Mouse (Mus musculus): ENCODE results near the gene Ccdc96. TPM values are rescaled to one million over a fixed set of nuclear protein-coding genes. Genes with fewer than 3 reads are reported as not detected.

Gene Ccdc96
- total RNA-seq (2021): under 1 TPM; 0.20 to 0.42 TPM
- long read RNA-seq, experiment 1: 0 reads
- long read RNA-seq, experiment 2: 0 reads

GRCm38 (mm10) chr5:36484171-36484990 lies at the start of gene Ccdc96, which contains the start of gene Tada2b:
Ccdc96 (plus strand) TSS chr5:36484588.
Tada2b (minus strand) TSS chr5:36484285.
- peak; percentile 90 to 94 for DNase-seq (ENCODE audit: low spot score in 2 of 2)

- DNase-seq (ENCODE audit: low spot score in 2 of 2): no peak
Observed at GRCm38 (mm10) chr5:36436858-36437257, 47.5 kb upstream of the Ccdc96 start.

GRCm38 (mm10) chr5:36440741-36441140 lies 43.6 kb upstream of the Ccdc96 start:
- no peak for DNase-seq (ENCODE audit: low spot score in 2 of 2)

DNA sequence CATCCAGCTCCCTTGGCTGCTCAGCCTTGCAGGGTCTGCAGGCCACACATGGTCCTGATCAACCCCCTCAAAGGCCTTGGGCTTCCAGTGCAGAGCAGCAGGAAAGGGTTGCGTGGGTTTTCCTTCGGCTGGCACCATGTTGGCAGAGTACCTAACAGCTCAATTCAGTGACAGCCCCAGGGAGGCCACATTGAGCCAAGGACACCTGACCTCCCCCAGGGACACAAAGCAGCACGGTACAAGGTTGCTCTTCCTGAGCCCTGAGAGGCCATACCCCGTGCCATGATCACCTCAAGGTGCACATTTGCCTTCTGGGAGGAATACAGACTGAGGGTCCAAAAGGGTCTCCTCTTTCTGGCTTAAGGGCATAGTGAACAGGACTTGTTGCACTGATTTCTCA lies 39.8 kb upstream of the Ccdc96 start:
- DNase-seq (ENCODE audit: low spot score in 2 of 2): no peak

DNA sequence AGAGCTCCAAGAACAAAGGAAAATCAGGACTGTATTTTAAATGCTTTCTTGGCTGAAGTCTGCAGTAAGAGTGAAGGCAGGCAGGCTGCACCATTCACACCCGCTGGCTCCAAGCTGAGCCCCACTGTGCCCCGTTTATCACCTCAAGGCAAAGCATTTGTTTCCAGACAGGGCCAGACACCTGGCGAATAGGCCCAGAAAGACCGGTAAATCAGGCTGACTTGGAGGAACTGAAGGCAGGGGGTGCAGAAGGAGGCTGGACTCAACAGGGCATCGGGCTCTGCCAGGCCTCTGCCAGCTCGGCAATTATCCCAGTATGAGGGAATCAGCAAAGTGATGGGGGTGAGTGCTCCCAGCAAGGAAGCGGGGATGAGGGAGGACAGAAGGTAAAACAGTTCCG lies 39.4 kb upstream of the Ccdc96 start:
- no peak for DNase-seq (ENCODE audit: low spot score in 2 of 2)

- DNase-seq (ENCODE audit: low spot score in 2 of 2): no peak
Observed at GRCm38 (mm10) chr5:36446166-36446890, 38.1 kb upstream of the Ccdc96 start.

DNA sequence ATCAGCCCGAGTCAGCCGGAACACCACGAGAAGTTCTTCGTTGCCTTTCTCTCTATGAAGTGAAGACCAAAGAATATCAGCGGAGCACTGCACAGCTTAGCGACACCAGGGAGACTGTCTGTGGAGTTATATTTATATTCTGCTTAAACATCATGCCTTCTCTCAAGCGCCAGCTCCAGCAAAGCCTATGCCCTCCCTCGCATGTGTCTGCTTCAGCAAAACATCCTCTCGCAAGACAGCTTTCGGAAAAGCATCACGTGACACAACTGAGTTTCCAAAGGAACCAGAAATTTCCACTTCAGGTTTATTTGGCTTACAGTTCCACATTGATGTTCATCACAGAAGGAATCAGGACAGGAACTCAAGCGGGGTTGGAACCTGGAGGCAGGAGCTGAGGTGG lies 36.5 kb upstream of the Ccdc96 start:
- no peak for DNase-seq (ENCODE audit: low spot score in 2 of 2)

GRCm38 (mm10) chr5:36449710-36450358 lies 34.6 kb upstream of the Ccdc96 start:
- no peak for DNase-seq (ENCODE audit: low spot score in 2 of 2)

- DNase-seq (ENCODE audit: low spot score in 2 of 2): no peak
Observed at GRCm38 (mm10) chr5:36451119-36451518, 33.3 kb upstream of the Ccdc96 start.

DNA sequence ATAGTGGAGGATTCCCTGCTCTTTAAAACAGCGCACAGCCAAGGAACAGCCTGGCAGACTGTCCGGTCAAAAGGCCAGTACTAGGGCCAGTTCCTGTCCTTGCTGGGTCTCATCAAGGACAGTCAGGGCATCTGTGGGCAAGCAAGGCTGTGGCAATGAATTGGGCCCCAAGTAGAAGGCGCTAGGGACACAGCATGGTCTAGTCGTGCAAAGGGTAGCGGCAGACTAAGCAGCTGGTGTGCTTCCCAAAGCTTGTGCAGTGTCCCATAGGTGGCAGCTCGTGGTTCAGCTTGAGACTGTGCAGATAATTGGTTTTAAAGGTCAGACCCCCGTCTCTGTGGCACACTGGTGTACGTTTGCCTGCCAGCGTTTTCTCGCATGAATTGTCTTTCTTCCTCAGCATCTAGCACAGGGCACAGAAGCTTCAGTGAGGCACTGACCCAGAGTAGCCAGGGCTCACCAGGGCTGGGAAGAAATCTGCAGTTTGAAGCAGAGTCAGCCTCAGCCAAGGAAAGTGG lies 32.5 kb upstream of the Ccdc96 start:
- no peak for DNase-seq (ENCODE audit: low spot score in 2 of 2)

- DNase-seq (ENCODE audit: low spot score in 2 of 2): no peak
Observed at GRCm38 (mm10) chr5:36452821-36453220, 31.6 kb upstream of the Ccdc96 start.

DNA sequence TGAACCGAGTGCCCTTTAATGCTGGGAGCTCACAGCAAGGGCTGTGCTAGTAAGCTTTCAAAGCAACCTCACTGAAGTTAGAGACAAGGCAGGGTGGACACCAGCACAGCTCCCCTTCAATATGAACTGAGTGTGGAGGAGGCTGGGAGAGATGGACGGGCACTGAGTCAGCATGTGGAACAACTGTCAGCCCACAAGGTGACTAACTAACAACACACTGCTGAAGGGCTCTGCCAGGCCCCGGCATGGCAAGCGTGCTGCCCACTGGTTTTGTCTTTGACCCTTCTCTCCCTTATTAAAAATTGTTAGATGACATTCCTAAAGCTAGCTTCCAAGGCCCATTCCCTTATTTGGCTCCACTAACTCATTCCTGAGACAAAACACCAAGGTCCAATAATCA lies 26.7 kb upstream of the Ccdc96 start:
- DNase-seq (ENCODE audit: low spot score in 2 of 2): no peak

DNA sequence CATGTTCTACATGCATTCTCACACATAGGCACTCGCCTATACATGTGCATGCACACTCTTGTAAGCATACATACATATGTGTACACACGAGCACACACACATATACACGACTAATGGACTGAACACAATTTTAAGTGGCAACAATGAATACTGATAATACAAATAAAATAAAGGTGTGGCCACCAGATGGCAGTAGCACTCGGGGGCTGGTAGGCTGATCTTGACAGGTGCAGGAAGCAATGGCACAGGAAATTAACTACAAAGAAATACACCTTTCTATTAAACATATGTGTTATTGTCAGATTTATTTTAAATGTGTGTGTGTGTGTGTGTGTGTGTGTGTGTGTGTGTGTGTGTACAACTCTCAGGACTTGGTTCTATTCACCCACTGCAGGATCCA lies 25.5 kb upstream of the Ccdc96 start:
- DNase-seq (ENCODE audit: low spot score in 2 of 2): no peak

GRCm38 (mm10) chr5:36460712-36461111 lies 23.7 kb upstream of the Ccdc96 start:
- no peak for DNase-seq (ENCODE audit: low spot score in 2 of 2)

DNA sequence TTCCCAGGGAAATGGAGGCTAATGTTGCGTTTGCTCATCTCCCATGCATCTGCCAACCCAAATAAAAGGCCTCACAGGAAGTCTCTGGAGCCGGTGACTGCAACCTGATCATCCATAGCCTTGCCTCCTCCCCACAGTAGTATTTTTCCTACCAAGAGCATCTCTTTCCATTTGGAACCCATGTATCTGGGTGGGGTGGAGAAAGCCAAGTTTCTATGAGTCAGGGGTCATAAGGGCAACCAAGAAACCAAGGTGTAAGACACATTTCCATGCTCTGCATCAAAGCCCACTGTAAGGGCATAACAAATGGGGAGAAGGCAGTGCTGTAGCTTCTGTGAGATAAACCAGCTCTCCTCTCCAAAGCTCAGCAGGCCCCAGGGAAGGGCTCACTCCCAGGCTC lies 23.2 kb upstream of the Ccdc96 start:
- no peak for DNase-seq (ENCODE audit: low spot score in 2 of 2)

DNA sequence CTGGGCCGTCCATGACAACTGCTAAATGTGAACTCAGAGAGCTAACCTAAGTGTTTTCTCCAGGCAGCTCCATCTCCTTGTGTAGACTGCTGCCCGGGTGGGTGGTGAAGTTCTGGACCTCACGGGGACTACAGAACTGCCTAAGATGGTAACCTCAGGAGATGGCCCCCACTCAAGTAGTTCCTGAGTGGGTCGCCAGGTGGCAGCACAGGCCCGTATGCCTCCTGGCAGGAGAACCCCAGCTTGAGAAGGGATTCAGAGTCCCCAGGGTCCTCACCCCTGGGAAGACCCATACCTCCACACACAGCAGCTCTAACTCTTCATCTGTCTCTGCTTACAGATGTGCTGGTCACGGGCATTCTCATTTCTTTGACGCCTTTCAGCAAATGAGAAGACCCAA lies 21.6 kb upstream of the Ccdc96 start:
- DNase-seq (ENCODE audit: low spot score in 2 of 2): peak; percentile 46 to 63

- DNase-seq (ENCODE audit: low spot score in 2 of 2): no peak
Observed at GRCm38 (mm10) chr5:36463391-36463790, 21.0 kb upstream of the Ccdc96 start.

DNA sequence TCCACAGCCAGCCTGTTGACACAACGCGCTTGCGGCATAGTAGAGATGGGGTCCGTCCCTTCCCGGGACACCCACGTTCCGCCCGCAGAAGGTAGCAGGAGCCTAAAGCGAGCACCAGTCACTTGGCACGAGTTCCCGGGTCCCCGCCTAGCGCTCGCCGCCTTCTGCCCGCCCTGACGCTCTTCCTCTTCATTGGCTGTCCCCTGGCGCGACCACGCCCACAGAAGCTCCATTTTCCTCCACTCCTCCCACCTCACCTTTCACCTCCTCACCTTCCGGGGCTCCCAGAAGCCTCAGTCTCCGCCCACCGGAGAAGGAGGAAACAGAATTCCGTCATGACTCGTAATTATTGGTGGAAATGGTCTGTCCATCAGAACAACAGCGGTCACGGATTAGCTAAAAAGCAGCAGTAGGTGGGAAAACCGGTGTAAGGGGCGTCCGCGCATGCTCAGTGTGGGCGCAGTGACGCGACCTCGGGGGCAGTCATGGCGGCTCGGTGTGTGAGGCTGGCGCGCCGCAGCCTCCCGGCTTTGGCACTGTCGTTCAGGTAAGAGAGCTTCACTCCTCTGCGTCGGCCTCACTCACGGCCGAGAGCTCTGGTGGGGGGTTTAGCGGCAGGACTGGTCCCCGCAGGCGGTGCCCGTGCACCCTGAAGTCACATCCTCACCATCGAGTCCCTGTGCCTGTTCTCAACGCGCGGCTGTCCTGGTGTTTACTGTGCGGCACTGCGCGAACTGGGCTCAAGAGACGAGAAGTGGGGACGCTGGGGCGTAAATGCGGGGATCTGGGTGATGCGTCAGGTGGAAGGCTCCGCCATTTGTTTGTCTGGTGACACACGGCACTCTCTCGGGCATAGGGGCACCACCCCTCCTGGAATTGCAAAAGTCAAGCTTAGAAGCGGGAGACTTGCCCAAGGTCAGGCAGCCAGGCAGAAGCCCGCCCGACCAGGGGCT lies 19.4 kb upstream of the Ccdc96 start, which contains the start of gene Grpel1:
Gene Grpel1 (plus strand): TSS at position 290 of the 953 bp plus-strand sequence.
- DNase-seq (ENCODE audit: low spot score in 2 of 2): peak; percentile 93 to 94

DNA sequence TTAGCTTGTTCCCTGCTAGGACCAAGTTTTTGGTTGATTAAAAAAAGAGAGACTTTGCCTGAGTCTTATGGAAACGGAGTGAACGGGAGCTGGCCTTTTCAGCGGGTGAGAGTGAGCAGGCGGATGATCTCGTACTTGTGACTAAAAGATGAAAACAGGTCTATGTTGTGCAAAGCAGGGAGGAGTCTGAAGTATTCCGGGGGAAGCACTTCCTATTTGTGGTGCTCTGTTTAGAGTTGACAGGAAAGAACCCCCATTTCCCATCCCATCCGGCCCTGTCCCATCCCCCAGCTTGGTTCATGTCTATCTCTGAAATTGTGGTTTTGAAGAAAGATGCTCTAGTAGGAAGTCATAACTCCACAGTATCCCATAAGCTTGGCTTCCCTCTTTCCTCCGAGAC lies 18.5 kb upstream of the Ccdc96 start:
- DNase-seq (ENCODE audit: low spot score in 2 of 2): no peak

DNA sequence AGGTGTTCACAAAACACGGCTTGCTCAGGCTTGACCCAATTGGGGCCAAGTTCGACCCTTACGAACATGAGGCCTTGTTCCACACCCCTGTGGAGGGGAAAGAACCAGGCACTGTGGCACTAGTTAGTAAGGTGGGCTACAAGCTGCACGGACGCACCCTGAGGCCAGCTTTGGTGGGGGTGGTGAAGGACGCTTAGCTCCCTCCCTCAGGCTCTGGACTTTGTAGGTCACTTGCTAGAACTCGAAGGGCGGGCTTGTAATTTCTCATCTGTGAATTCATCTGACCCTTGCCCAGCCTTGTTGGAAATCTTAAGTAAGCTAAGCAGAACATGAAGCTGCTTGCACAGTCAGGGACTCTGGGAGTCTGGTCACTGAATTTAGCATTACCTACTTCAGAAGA lies 13.2 kb upstream of the Ccdc96 start:
- no peak for DNase-seq (ENCODE audit: low spot score in 2 of 2)

Measured in adrenal gland, postnatal 4 days (tissue).